Mouse (Mus musculus) small intestine, adult 2 months (tissue): Measurements from ENCODE around the gene C9.

ENCODE experiments used
- CTCF ChIP-seq: fragments of 200-500 bp; IDR thresholded peaks from 2 replicates; pipeline ENCODE4 v1.5.1; 2012; ENCODE audit warnings: low read depth, mild to moderate bottlenecking, control low read depth, inconsistent platforms, low read length, moderate library complexity, mixed read lengths; ENCODE audit not compliant: insufficient replicate concordance, insufficient read length; ENCODE audit errors: extremely low read depth
- POLR2A ChIP-seq: fragments of 200-500 bp; IDR thresholded peaks from 2 replicates; pipeline ENCODE4 v1.6.1; 2012; ENCODE audit warnings: low read depth, mild to moderate bottlenecking, control low read depth, inconsistent platforms, low read length, moderate library complexity

- TF ChIP-seq CTCF (no peak), POLR2A (no peak)
Observed at GRCm38 (mm10) chr15:6402433-6402832, 42.7 kb upstream of the C9 start.
